Mouse (Mus musculus): ENCODE measurements around the gene Auts2. TPM values are rescaled to one million over a fixed set of nuclear protein-coding genes. Genes with fewer than 3 reads are reported as not detected.

Auts2 gene
- polyA plus RNA-seq, 1 experiment from 2014 or later, result 82.5 TPM

DNA sequence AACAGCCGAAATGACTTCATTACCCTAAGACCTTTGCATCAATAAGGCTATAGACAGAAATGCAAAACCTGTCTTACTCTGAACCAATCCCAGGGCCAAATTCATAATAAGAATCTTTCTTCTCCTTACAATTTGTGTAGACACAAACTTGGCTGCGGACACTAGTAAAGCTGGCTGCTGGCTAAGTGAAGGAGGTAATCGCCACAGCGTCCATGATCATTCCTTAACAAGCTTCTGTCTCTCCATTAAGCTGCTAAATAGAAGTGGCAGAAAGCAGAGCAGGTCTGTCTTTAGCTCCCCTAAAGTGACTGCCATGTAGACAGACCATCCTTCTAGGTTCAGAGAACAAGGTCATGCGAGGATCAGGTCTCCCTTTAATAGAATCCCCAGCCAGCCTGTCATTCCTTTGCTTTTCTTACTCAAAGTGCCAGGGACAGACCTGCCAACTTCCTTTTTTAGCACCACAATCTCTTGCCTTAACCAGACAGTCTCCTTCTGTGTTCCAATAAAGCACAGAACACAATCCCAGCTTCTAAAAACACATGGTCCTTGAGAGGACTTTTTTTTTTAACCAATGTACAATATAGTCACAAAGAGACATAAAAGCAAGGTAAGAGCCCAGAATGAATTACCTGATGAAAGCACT is 70.8 kb downstream of the Auts2 start:
- no peak overlapping the region for H3K27ac ChIP-seq (ENCODE audit: low read depth, low read length)
- no peak overlapping the region for H3K4me3 ChIP-seq (ENCODE audit: low read depth, low read length)
- H3K4me1 ChIP-seq (ENCODE audit: control insufficient read depth, insufficient read depth, low read length), result peaks cover 21% of the 10 kb centered on the region
- no peaks in the 10 kb centered on the region for H3K9me3 ChIP-seq (ENCODE audit: control insufficient read depth, low read length)
- ATAC-seq (ENCODE audit: low read depth), result no peak
- no peaks in the 10 kb centered on the region for H3K27me3 ChIP-seq (ENCODE audit: control insufficient read depth, insufficient read depth, low read length)
- WGBS, result 83% methylated on average over 5 of the region's 5 CpGs
- H3K9ac ChIP-seq (replicated peaks; ENCODE audit: low read depth, low read length), result no peak overlapping the region
- no peak overlapping the region for H3K4me2 ChIP-seq (ENCODE audit: low read depth, low read length)
- H3K36me3 ChIP-seq (ENCODE audit: control insufficient read depth, insufficient read depth, low read length), result no peaks in the 10 kb centered on the region

DNA sequence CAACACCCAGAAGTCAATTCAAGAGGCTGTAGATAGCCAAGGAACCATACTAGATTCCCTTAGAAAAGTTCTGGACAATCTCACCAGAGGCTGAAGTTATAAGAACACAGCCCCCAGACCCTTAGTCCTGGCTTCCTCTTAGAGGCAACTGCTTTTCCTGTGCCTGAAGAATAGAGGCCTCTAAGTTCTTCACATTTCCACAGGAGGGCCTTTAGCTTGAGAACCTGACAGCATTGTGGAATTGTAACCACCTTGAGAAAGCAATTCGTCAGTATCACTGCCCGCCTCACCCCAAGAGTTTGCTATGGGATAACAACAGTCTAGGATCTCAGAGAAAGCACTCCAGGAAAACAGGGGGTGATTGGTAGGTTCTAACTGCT is 75.8 kb downstream of the Auts2 start:
- H3K9me3 ChIP-seq (ENCODE audit: control insufficient read depth, low read length), result no peaks in the 10 kb centered on the region
- H3K27me3 ChIP-seq (ENCODE audit: control insufficient read depth, insufficient read depth, low read length), result no peaks in the 10 kb centered on the region
- 65% methylated on average over 2 of the region's 2 CpGs for WGBS
- H3K36me3 ChIP-seq (ENCODE audit: control insufficient read depth, insufficient read depth, low read length), result no peaks in the 10 kb centered on the region
- H3K4me2 ChIP-seq (ENCODE audit: low read depth, low read length), result no peak overlapping the region
- H3K9ac ChIP-seq (replicated peaks; ENCODE audit: low read depth, low read length), result no peak overlapping the region
- H3K27ac ChIP-seq (ENCODE audit: low read depth, low read length), result no peak overlapping the region
- H3K4me1 ChIP-seq (ENCODE audit: control insufficient read depth, insufficient read depth, low read length), result peaks cover 16% of the 10 kb centered on the region
- no peak overlapping the region for H3K4me3 ChIP-seq (ENCODE audit: low read depth, low read length)
- no peak for ATAC-seq (ENCODE audit: low read depth)

DNA sequence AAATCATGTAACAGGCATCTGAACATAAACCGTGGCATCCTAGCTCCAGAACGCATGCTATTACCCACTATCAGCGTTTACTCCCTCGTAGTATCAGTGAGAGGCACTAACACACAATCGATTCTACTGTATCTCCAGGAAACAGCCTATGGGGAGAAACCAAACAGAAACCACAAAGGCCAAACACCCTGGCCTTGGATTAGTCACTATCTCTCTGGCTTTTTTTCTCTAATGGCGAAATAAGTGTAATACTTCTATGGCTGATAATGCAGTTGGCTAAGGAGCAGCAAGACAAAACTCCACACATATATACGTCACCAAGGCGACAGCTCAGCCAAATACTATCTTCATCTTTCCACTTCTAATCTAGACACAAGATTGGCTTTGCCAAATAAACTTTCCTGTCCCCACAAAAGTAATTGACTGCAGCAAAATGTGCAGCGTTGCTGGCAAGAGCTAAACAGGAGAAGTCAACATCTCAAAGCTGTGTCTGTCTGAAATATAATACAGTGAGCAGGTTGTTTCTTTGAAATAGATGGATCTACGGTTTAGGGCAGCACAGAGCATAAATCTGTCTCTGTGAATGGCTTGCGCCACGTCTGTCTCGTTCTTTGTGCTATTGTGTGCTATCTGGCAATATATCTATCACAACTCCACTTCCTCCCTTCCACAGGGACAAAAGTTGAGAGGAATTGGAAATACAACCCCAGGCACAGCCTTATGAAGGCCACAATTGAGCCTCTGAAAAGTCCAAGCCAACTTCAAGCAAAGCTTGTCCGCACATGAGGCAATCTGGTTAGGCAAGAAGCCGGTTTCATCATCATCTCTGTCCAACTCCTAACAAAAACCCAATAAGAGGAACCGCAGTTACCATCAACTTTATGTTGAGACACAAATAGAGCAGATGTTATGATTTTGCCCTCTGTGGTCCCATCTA is 76.4 kb downstream of the Auts2 start:
- WGBS, result 45% methylated on average over 16 of the region's 16 CpGs
- no peak for ATAC-seq (ENCODE audit: low read depth)
- no peak overlapping the region for H3K4me3 ChIP-seq (ENCODE audit: low read depth, low read length)
- H3K27me3 ChIP-seq (ENCODE audit: control insufficient read depth, insufficient read depth, low read length), result no peaks in the 10 kb centered on the region
- no peak overlapping the region for H3K9ac ChIP-seq (replicated peaks; ENCODE audit: low read depth, low read length)
- no peak overlapping the region for H3K4me2 ChIP-seq (ENCODE audit: low read depth, low read length)
- no peaks in the 10 kb centered on the region for H3K36me3 ChIP-seq (ENCODE audit: control insufficient read depth, insufficient read depth, low read length)
- H3K9me3 ChIP-seq (ENCODE audit: control insufficient read depth, low read length), result no peaks in the 10 kb centered on the region
- no peak overlapping the region for H3K27ac ChIP-seq (ENCODE audit: low read depth, low read length)
- H3K4me1 ChIP-seq (ENCODE audit: control insufficient read depth, insufficient read depth, low read length), result peaks cover 13% of the 10 kb centered on the region

DNA sequence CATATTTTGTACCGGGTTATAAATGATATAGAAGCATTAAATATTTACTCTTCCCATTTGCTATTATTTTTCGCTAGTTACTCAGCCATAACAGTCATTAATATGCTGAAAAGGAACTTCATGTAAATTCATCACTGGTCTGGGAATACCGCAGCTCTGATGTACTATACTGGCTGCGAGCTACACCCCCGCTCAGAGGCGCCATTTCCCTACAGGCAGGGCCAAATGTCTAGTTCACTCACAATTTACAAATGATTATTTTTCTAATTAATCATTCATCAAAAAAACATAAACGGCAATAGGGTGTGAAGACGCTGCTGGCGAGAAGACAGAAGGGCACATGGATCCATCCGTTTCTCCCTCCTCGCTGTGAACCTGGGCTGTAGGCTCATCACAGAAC is 80.6 kb downstream of the Auts2 start:
- Histone ChIP-seq H3K4me3 (ENCODE audit: low read depth, low read length) (no peak overlapping the region), H3K36me3 (ENCODE audit: control insufficient read depth, insufficient read depth, low read length) (no peaks in the 10 kb centered on the region), H3K27me3 (ENCODE audit: control insufficient read depth, insufficient read depth, low read length) (no peaks in the 10 kb centered on the region), H3K27ac (ENCODE audit: low read depth, low read length) (no peak overlapping the region), H3K9ac (replicated peaks; ENCODE audit: low read depth, low read length) (no peak overlapping the region), H3K9me3 (ENCODE audit: control insufficient read depth, low read length) (no peaks in the 10 kb centered on the region), H3K4me1 (ENCODE audit: control insufficient read depth, insufficient read depth, low read length) (peaks cover 13% of the 10 kb centered on the region; the same call in 1 of the 2 replicates), H3K4me2 (ENCODE audit: low read depth, low read length) (no peak overlapping the region)
- no peak for ATAC-seq (ENCODE audit: low read depth)
- WGBS, result 41% methylated on average over 11 of the region's 11 CpGs

DNA sequence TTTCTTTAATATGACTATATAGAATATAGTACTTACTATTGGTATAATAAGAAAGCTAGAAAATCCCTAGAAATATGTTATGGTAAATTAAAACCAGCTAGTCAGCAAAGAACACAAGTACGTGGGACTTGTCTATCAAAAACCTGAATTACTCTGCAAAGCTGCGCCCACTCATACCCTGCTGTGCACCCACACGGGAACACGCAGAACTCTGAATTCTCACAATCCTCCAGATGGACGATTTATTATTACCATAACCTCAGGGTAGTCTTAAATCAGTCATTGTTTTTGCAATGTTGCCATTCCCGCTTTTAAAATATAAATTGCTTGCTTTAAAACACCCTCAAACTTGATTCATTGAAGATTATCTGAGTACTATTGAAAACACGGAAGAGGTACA is 84.6 kb downstream of the Auts2 start:
- ATAC-seq (ENCODE audit: low read depth), result no peak
- Histone ChIP-seq H3K36me3 (ENCODE audit: control insufficient read depth, insufficient read depth, low read length) (no peaks in the 10 kb centered on the region), H3K4me3 (ENCODE audit: low read depth, low read length) (no peak overlapping the region), H3K9ac (replicated peaks; ENCODE audit: low read depth, low read length) (no peak overlapping the region), H3K4me2 (ENCODE audit: low read depth, low read length) (no peak overlapping the region), H3K27ac (ENCODE audit: low read depth, low read length) (no peak overlapping the region), H3K27me3 (ENCODE audit: control insufficient read depth, insufficient read depth, low read length) (no peaks in the 10 kb centered on the region), H3K4me1 (ENCODE audit: control insufficient read depth, insufficient read depth, low read length) (peaks cover 9% of the 10 kb centered on the region; the same call in 1 of the 2 replicates), H3K9me3 (ENCODE audit: control insufficient read depth, low read length) (no peaks in the 10 kb centered on the region)
- 34% methylated on average over 7 of the region's 7 CpGs for WGBS

DNA sequence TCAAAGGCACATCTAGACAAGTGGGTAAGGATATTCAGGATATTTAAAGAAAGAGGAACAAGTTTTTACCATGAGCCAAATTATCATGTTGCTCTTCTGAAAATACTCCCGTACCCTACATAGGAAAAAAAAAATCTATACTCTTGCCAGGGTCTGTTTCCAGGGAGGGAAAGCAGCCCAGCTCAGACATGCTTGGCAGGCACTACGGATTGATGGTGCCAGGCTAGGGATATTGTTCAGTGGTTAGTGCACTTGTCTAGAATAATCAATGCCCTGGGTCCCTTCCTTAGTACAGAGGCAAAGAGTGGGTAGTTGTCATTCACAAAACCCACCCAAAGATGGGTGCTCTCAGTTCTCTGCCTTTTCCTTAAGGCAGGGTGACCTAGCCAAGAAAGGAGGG is 90.8 kb downstream of the Auts2 start:
- Histone ChIP-seq H3K27ac (ENCODE audit: low read depth, low read length) (no peak overlapping the region), H3K9me3 (ENCODE audit: control insufficient read depth, low read length) (no peaks in the 10 kb centered on the region), H3K4me2 (ENCODE audit: low read depth, low read length) (no peak overlapping the region), H3K36me3 (ENCODE audit: control insufficient read depth, insufficient read depth, low read length) (no peaks in the 10 kb centered on the region), H3K27me3 (ENCODE audit: control insufficient read depth, insufficient read depth, low read length) (no peaks in the 10 kb centered on the region), H3K4me1 (ENCODE audit: control insufficient read depth, insufficient read depth, low read length) (no peaks in the 10 kb centered on the region; the same call in 1 of the 2 replicates), H3K4me3 (ENCODE audit: low read depth, low read length) (no peak overlapping the region), H3K9ac (replicated peaks; ENCODE audit: low read depth, low read length) (no peak overlapping the region)
- no peak for ATAC-seq (ENCODE audit: low read depth)
- WGBS, result 65% methylated on average over 2 of the region's 2 CpGs

DNA sequence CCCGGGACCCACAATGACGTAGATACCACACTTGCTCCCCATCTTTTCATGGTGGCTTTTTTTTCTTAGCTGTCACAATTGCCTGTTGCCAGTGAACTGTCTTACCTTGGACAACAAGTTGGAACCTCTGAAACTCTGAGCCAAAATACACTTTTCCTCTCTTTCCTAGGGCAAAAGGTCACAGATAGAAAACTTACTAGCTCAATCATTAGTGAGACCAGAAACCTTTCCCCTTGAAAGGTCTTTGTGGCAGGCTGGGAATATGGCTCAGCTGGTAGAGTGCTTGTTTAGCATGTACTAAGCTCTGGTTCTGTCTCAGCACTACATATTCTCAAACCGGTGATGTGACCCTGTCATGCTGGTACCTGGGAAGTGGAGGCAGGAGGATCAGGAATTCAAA is 93.1 kb downstream of the Auts2 start:
- no peak overlapping the region for H3K4me2 ChIP-seq (ENCODE audit: low read depth, low read length)
- no peak overlapping the region for H3K9ac ChIP-seq (replicated peaks; ENCODE audit: low read depth, low read length)
- H3K27me3 ChIP-seq (ENCODE audit: control insufficient read depth, insufficient read depth, low read length), result no peaks in the 10 kb centered on the region
- no peak overlapping the region for H3K4me3 ChIP-seq (ENCODE audit: low read depth, low read length)
- no peak for ATAC-seq (ENCODE audit: low read depth)
- H3K9me3 ChIP-seq (ENCODE audit: control insufficient read depth, low read length), result no peaks in the 10 kb centered on the region
- 99% methylated on average over 3 of the region's 3 CpGs for WGBS
- no peak overlapping the region for H3K27ac ChIP-seq (ENCODE audit: low read depth, low read length)
- H3K4me1 ChIP-seq (ENCODE audit: control insufficient read depth, insufficient read depth, low read length), result no peaks in the 10 kb centered on the region; the same call in 1 of the 2 replicates
- H3K36me3 ChIP-seq (ENCODE audit: control insufficient read depth, insufficient read depth, low read length), result no peaks in the 10 kb centered on the region

DNA sequence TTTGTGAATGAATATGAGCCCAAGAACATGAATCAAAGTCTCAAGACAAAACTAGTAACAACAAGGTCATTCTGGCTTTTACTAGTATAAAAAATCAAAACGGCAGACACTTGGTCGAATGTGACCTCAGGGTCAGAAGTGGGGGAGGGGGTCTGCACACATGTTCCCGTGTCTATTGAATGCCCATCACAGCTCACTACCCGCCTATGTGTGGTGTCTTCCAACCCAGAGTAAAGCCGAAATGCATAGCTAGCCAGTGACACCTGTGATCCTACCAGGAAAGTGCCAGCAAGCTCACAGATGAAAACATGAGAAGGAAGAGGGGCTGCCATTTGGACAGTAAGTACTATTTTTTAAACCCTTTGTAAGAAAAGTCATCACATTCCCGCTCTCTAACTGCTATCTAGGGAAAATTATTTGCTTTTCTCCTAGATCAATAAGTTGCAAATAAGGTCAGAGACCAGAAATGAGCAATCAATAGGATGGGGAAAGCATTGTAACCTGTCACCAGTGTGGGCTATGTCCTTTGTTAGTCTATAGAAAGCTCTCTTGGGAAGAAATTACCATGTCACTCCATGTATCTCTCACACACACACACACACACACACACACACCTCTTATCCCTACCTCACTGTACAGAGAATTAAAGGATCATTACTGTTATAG is 94.6 kb downstream of the Auts2 start:
- H3K27me3 ChIP-seq (ENCODE audit: control insufficient read depth, insufficient read depth, low read length), result no peaks in the 10 kb centered on the region
- H3K4me1 ChIP-seq (ENCODE audit: control insufficient read depth, insufficient read depth, low read length), result no peaks in the 10 kb centered on the region; the same call in 1 of the 2 replicates
- no peak overlapping the region for H3K4me3 ChIP-seq (ENCODE audit: low read depth, low read length)
- ATAC-seq (ENCODE audit: low read depth), result no peak
- no peak overlapping the region for H3K9ac ChIP-seq (replicated peaks; ENCODE audit: low read depth, low read length)
- 48% methylated on average over 6 of the region's 6 CpGs for WGBS
- H3K4me2 ChIP-seq (ENCODE audit: low read depth, low read length), result no peak overlapping the region
- H3K27ac ChIP-seq (ENCODE audit: low read depth, low read length), result no peak overlapping the region
- H3K9me3 ChIP-seq (ENCODE audit: control insufficient read depth, low read length), result no peaks in the 10 kb centered on the region
- H3K36me3 ChIP-seq (ENCODE audit: control insufficient read depth, insufficient read depth, low read length), result no peaks in the 10 kb centered on the region

Measured in neural tube, embryonic 14.5 days (tissue).